Mouse (Mus musculus) hindbrain, embryonic 12.5 days (tissue): ENCODE measurements around the gene Slc38a6. TPM values are rescaled to one million over a fixed set of nuclear protein-coding genes. Genes with fewer than 3 reads are reported as not detected.

Experiments
- ATAC-seq: fragments of 200-750 bp; cut with Nextera tagmentation; 2 replicates; pipeline ENCODE4 v1.8.0; 2017; ENCODE audit warnings: moderate TSS enrichment; ENCODE audit not compliant: low FRiP score
- H3K27ac ChIP-seq: fragments of 300-500 bp; sonication (generic); 2 replicates; pipeline ENCODE4 v1.5.1; 2016; ENCODE audit warnings: mild to moderate bottlenecking
- H3K27me3 ChIP-seq: fragments of 300-500 bp; sonication (generic); 2 replicates; pipeline ENCODE4 v1.6.1; 2016; ENCODE audit warnings: mild to moderate bottlenecking
- H3K36me3 ChIP-seq: fragments of 300-500 bp; sonication (generic); 2 replicates; pipeline ENCODE4 v1.6.1; 2016; ENCODE audit warnings: mild to moderate bottlenecking
- H3K4me1 ChIP-seq: fragments of 300-500 bp; sonication (generic); 2 replicates; pipeline ENCODE4 v1.6.1; 2016
- H3K4me2 ChIP-seq: fragments of 300-500 bp; sonication (generic); replicated peaks from 2 replicates; pipeline ENCODE4 v1.6.1; 2016; ENCODE audit warnings: mild to moderate bottlenecking
- H3K4me3 ChIP-seq: fragments of 300-500 bp; sonication (generic); 2 replicates; pipeline ENCODE4 v1.5.1; 2016; ENCODE audit warnings: mild to moderate bottlenecking
- H3K9ac ChIP-seq: fragments of 300-500 bp; sonication (generic); 2 replicates; pipeline ENCODE4 v1.6.1; 2016; ENCODE audit warnings: mild to moderate bottlenecking, moderate library complexity
- H3K9me3 ChIP-seq: fragments of 300-500 bp; sonication (generic); replicated peaks from 2 replicates; pipeline ENCODE4 v1.6.1; 2016; ENCODE audit warnings: mild to moderate bottlenecking
- WGBS: fragments of 180-500 bp; shearing (Covaris S2); methylation state at CpG from one replicate; pipeline ENCODE4 v1.1.7; 2016; 5-methylcytosine and 5-hydroxymethylcytosine counted together
- polyA plus RNA-seq: library from polyadenylated mRNA; unstranded; fragments of >200 nt; fragmentation: Nextera tagmentation; extraction: Ambion mirVana; gene quantifications from 2 replicates; pipeline ENCODE4 v1.2.1, GENCODE M21; 2016

Gene Slc38a6
- polyA plus RNA-seq, 1 experiment from 2014 or later: 12.1 TPM

DNA sequence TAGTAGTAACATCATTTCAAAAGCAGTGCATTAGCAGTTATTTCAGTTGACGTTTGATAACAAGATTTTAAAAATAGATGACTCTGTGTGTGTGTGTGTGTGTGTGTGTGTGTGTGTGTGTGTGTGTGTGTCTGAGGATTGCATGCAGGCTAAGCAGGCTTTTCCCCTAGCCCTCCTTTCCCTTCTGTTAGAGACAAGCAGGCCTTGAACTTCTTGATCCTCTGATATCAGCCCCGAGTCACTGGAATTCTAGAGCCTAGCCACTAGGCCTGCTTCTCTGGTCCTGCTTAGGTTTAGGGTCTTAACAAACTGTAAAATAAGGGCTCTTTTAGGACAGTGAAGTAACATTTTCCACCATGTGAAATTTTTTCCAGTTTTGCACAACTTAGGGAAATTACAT is 38.6 kb downstream of the Slc38a6 start:
- Histone ChIP-seq H3K9me3 (no peaks in the 10 kb centered on the region), H3K4me1 (peaks cover 8% of the 10 kb centered on the region; the same call in 1 of the 2 replicates), H3K27me3 (no peaks in the 10 kb centered on the region), H3K4me3 (no peak overlapping the region), H3K27ac (no peak overlapping the region), H3K9ac (no peak overlapping the region), H3K4me2 (no peak overlapping the region), H3K36me3 (no peaks in the 10 kb centered on the region)
- no peak for ATAC-seq
- 58% methylated on average over 2 of the region's 2 CpGs for WGBS

DNA sequence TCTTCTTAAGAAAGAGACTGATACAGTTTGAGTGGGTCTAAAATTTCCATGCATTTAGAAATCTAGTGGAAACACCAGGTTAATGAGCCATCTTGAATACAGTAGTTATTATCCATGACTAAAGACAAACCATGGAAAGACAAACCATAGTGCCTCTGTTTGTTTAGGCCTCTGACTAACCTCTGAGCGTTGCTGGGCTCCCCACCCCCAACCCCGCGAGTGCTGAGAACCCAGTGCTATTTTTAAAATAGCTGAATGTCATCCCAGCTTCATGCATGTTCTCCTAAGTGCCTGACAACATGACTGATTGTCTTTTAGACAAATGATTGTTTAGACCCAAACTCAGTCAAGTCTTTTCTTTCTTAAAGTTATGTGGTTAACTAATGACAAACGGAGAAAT is 39.0 kb downstream of the Slc38a6 start:
- no peaks in the 10 kb centered on the region for H3K27me3 ChIP-seq
- H3K4me1 ChIP-seq: peaks cover 8% of the 10 kb centered on the region; the same call in 1 of the 2 replicates
- H3K4me2 ChIP-seq: no peak overlapping the region
- no peak for ATAC-seq
- H3K27ac ChIP-seq: no peak overlapping the region
- no peaks in the 10 kb centered on the region for H3K9me3 ChIP-seq
- no peaks in the 10 kb centered on the region for H3K36me3 ChIP-seq
- WGBS: 28% methylated on average over 4 of the region's 4 CpGs
- H3K4me3 ChIP-seq: no peak overlapping the region
- H3K9ac ChIP-seq: no peak overlapping the region

DNA sequence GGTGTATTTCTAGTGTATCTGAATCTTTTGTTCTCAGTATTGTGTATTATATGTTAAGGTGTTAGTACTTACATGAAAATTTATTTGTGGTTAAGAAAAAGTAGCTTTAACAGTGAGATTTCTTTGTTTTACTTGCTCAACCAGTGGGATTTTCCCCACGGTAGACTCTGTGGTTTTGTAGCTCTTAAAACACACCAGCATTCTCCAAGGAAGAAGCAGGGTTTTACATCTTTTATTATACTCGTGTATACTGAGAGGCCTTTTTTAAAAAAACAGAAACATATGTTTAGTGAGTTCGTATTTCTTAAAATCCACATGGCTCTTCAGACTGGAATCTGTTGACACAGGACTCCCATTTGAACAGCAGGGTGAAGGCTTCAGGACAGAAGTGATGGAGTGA is 40.8 kb downstream of the Slc38a6 start:
- Histone ChIP-seq H3K4me1 (peaks cover 6% of the 10 kb centered on the region; the same call in 1 of the 2 replicates), H3K9ac (no peak overlapping the region), H3K36me3 (no peaks in the 10 kb centered on the region), H3K27ac (no peak overlapping the region), H3K9me3 (no peaks in the 10 kb centered on the region), H3K27me3 (no peaks in the 10 kb centered on the region), H3K4me3 (no peak overlapping the region), H3K4me2 (no peak overlapping the region)
- 63% methylated on average over 3 of the region's 3 CpGs for WGBS
- ATAC-seq: no peak

DNA sequence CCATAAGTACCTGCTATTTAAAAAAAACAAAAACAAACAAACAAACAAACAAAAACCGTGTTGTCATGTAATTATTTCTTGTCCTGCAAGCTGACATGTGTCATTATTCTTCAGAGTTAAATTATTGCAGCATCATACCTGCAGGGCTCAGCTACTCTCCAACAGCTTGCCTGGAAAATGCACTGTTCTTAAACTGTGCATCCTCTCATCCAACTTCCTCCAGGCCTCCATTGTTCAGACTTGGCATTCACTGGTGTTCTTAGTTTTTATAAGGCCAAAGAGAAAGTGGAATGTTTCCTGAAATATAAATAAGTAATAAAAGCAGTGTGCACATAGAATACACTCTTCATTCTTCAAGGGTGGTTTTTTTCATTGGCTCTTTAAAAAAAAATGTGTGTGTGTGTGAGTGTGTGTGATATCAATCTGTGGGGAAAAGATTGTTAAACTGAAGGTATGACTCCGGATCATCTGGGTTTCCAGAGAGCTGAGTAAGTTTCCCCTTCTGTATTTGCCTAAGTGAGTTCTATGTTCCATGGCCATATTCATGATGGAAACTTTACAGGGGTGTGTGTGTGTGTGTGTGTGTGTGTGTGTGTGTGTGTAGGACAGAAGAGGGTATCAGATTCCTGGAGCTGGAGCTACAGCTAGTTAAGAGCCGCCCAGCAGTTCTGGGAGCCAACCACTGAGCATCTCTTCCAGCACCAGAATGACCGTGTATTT is 42.0 kb downstream of the Slc38a6 start:
- H3K27me3 ChIP-seq: no peaks in the 10 kb centered on the region
- no peak overlapping the region for H3K4me3 ChIP-seq
- no peaks in the 10 kb centered on the region for H3K9me3 ChIP-seq
- WGBS: 85% methylated on average over 4 of the region's 4 CpGs
- no peak overlapping the region for H3K4me2 ChIP-seq
- H3K36me3 ChIP-seq: no peaks in the 10 kb centered on the region
- no peak for ATAC-seq
- peaks cover 3% of the 10 kb centered on the region; the same call in 1 of the 2 replicates for H3K4me1 ChIP-seq
- H3K27ac ChIP-seq: no peak overlapping the region
- no peak overlapping the region for H3K9ac ChIP-seq

DNA sequence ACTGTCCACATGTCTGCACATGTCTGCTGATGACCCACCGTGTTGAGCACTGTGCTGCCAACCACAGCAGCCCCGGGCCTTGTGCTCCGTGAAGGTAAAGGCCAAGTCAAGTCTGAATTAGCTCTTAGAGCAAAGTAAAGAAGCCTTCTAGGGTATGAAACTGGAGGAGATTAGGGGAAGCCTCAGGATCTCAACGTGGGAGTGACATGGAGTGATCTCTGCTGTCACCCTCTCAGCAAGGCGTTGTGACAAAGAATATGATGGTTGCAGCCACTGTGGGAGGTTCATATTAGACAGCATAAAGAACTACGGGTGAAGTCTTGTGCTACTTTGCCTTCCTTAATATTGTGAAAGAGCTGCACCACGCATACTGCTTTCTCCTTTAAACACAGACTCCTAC is 43.7 kb downstream of the Slc38a6 start:
- Histone ChIP-seq H3K4me3 (no peak overlapping the region), H3K4me1 (peaks cover 12% of the 10 kb centered on the region), H3K9me3 (no peaks in the 10 kb centered on the region), H3K27ac (no peak overlapping the region), H3K27me3 (no peaks in the 10 kb centered on the region), H3K4me2 (no peak overlapping the region), H3K9ac (no peak overlapping the region), H3K36me3 (no peaks in the 10 kb centered on the region)
- WGBS: 77% methylated on average over 7 of the region's 7 CpGs
- ATAC-seq: no peak

DNA sequence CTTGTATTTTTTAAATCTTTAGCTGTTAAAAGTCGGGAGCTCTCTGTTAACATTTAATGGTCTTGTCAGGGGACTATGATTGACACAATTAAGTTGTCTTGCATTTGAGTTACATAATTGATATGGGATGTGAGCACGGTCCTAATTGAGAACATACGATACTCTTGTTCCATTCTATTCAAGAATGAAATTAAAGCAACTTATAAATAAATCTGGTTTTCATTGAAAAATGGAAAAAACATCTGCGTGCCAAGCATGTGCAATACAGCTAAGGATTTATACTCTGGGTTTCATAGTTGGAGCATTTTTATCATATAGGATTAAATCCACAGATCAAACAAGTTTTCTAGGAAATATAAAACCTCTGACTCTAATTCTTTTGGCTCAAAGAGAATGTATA is 46.1 kb downstream of the Slc38a6 start:
- peaks cover 9% of the 10 kb centered on the region for H3K4me1 ChIP-seq

DNA sequence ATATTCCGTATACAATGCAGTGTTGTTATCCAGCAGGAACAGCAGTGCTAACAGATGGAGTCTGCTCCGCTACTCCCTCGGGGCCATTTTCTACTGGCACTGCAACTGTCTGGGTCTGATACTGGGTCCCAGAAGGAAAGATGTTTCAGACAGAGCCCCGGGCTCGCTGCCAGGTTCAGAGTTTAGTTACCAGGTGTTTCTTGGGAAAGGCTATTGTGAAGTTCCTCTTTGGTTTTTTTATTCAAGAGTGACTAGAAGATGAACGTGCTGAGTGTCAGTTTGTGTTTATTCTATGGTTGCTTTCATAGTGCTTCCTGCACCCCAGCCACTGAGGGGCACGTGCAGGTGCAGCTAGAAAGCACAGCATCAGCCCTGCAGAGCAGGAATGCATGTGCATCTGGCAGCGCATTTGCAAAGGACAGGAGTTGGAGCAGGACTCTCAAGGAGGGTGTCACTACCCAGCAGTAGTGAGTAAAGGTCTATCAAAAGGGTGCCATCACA is 47.5 kb downstream of the Slc38a6 start:
- H3K4me2 ChIP-seq: no peak overlapping the region
- H3K36me3 ChIP-seq: no peaks in the 10 kb centered on the region
- no peak overlapping the region for H3K4me3 ChIP-seq
- peaks cover 9% of the 10 kb centered on the region for H3K4me1 ChIP-seq
- H3K9me3 ChIP-seq: no peaks in the 10 kb centered on the region
- ATAC-seq: peak; percentile 69
- H3K27ac ChIP-seq: peak overlapping the region; percentile 40
- WGBS: 59% methylated on average over 8 of the region's 8 CpGs
- H3K9ac ChIP-seq: no peak overlapping the region
- no peaks in the 10 kb centered on the region for H3K27me3 ChIP-seq

More for the DNA sequence above, 46.1 kb downstream of the Slc38a6 start:
- no peak overlapping the region for H3K4me2 ChIP-seq
- H3K9ac ChIP-seq: no peak overlapping the region
- WGBS: 75% methylated on average over 4 of the region's 4 CpGs
- no peaks in the 10 kb centered on the region for H3K9me3 ChIP-seq
- no peaks in the 10 kb centered on the region for H3K36me3 ChIP-seq
- H3K4me3 ChIP-seq: no peak overlapping the region
- H3K27me3 ChIP-seq: no peaks in the 10 kb centered on the region
- no peak for ATAC-seq
- no peak overlapping the region for H3K27ac ChIP-seq

DNA sequence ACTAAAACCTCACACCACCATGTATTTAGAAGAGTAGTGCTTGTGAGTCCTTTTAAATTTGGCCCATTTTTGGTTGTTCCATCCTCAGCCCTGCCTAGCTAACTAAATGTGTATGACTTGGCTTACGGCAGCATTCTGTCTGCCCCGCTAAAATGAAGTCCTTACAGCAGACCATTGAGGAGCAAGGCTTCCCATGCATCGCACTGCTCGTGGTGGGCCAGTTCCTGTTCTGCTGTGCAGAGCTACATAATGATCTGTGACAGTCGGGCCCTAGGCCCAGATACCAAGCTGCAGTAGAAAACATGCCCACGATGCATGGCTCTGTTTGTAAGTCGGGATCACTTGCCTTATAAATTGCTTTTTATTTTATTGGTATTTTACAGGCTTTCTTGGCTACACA is 50.5 kb downstream of the Slc38a6 start:
- H3K36me3 ChIP-seq: no peaks in the 10 kb centered on the region
- WGBS: 86% methylated on average over 7 of the region's 7 CpGs
- peaks cover 22% of the 10 kb centered on the region for H3K4me1 ChIP-seq

DNA sequence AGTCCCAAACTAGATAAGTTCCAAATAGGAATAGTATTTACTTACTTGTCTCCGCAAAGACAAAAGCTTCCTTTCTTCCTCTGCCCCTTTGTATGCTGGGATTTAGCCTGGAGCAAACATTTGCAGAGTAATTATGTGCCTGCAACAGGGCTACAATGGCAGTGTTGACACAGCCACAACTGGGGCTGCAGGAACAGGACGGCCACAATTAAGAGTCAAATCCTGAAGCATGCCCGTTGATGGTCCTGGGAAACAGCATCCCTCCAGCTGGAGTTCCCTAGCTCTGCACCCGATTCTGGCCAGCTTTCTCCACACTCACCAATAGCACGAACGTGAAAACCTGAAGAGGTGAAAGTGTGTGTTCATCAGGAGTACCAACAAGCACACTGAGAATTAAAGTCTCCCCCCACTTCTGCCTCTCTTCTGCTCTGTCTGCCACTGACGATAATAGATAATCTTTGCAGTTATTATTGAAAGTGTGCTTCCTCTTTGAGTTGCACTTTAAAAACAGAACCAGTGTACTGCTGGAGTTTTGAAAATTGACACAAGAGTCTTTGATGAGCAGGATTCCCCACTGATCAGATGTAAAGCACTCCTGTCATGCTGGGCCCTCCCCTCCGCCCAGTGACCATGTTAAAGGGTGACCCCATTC is 54.2 kb downstream of the Slc38a6 start:
- no peaks in the 10 kb centered on the region for H3K27me3 ChIP-seq
- H3K36me3 ChIP-seq: peaks cover 7% of the 10 kb centered on the region; the same call in 1 of the 2 replicates
- H3K4me2 ChIP-seq: no peak overlapping the region
- no peaks in the 10 kb centered on the region for H3K9me3 ChIP-seq
- peak; percentile 72 for ATAC-seq
- 0 out of 2 replicates have a peak overlapping the region, but pooled peaks have one; percentile 41 for H3K27ac ChIP-seq
- peaks cover 15% of the 10 kb centered on the region for H3K4me1 ChIP-seq
- WGBS: 15% methylated on average over 8 of the region's 8 CpGs
- no peak overlapping the region for H3K9ac ChIP-seq
- no peak overlapping the region for H3K4me3 ChIP-seq

More for the DNA sequence above, 50.5 kb downstream of the Slc38a6 start:
- no peaks in the 10 kb centered on the region for H3K27me3 ChIP-seq
- no peaks in the 10 kb centered on the region for H3K9me3 ChIP-seq
- no peak overlapping the region for H3K27ac ChIP-seq
- no peak overlapping the region for H3K4me3 ChIP-seq
- H3K4me2 ChIP-seq: no peak overlapping the region
- no peak for ATAC-seq
- H3K9ac ChIP-seq: no peak overlapping the region

DNA sequence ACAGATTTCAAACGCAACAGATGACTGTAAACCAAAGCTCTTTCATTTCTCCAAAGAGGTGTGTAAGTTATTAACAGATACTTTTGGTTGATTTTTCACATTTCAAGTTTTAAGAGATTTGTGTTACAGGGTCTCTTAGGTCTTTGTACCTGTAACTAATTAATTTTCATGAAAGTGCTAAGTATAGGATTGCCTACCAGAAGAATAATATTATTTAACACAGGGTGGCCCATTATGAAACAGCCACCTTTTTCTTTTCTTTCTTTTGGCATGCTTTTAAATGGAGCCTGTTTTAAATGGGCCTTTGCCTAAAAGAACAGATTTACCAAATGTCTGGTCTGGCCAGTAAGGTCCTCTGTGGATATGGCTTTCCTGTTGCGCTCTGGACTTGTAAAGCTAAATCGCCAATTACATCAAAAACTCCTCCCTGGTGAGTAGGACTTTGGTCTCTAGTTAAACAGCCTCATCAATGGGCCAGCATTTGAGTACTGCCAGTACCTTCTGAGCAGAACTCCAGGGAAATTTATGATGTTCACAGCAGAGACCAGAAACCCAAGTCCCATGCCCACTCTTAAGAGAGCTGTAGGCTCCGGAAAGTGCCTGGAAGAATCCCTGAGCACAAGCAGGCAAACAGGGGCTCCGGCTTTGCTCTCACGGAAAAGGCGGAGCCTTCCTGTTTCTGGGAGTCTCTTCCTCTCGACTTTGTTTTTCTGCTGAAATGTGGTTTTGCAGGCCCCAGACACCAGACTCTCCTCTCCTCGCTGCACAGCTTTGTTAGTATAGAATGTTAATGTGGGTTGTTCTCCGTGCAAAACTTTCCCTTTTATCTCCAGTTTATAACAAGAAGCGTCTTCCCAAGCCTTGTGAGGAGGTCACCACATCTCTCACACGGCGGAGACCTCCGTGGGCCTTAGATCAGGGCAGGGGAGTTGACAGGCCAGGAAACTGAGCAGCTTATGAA is 55.4 kb downstream of the Slc38a6 start:
- Histone ChIP-seq H3K9me3 (no peaks in the 10 kb centered on the region), H3K4me2 (no peak overlapping the region), H3K4me1 (peaks cover 15% of the 10 kb centered on the region), H3K36me3 (peaks cover 7% of the 10 kb centered on the region; the same call in 1 of the 2 replicates), H3K9ac (no peak overlapping the region), H3K27me3 (no peaks in the 10 kb centered on the region), H3K27ac (peak overlapping the region; percentile 26; the same call in 1 of the 2 replicates), H3K4me3 (no peak overlapping the region)
- no peak for ATAC-seq
- WGBS: 54% methylated on average over 14 of the region's 14 CpGs

DNA sequence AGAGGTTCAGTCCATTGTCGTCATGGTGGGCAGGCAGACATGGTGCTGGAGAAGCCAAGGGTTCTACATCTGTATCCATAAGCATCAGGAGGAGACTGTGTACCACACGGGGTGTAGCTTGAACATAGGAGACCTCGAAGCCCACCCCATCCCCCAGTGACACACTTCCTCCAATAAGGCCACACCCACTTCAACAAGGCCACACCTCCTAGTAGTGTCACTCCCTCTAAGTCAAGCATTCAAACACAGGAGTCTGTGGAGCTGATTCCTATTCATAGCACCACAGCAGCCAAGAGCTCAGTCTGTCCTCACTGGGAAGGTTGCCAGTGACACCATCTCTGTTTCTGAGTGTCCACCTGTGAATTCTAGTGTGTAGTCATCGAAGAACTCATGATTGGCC is 57.7 kb downstream of the Slc38a6 start:
- Histone ChIP-seq H3K27me3 (no peaks in the 10 kb centered on the region), H3K4me3 (no peak overlapping the region), H3K4me1 (peaks cover 15% of the 10 kb centered on the region), H3K36me3 (peaks cover 7% of the 10 kb centered on the region; the same call in 1 of the 2 replicates), H3K27ac (no peak overlapping the region), H3K9ac (no peak overlapping the region), H3K4me2 (no peak overlapping the region), H3K9me3 (no peaks in the 10 kb centered on the region)
- no peak for ATAC-seq
- 97% methylated on average over 4 of the region's 4 CpGs for WGBS

DNA sequence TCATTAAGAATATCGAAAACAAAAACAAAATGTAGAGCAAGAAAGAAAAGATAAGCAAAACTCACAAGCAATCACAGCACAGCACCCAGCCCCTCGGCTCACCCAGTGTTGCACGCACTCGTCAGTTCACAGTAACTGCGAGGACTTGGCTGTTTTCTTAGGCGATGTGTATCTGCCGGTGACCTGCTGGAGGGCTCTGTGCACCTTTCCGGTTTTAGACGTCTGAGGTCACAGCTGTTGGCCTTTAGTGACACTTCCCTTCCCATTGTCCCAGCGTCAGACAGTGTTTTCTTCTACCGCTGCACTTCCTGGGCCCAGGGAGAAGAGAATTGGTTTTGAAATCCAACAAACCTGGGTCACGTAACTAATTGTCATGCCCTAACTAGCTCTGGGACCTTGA is 58.6 kb downstream of the Slc38a6 start:
- H3K27ac ChIP-seq: no peak overlapping the region

More for the DNA sequence above, 58.6 kb downstream of the Slc38a6 start:
- Histone ChIP-seq H3K4me3 (no peak overlapping the region), H3K36me3 (peaks cover 7% of the 10 kb centered on the region; the same call in 1 of the 2 replicates), H3K4me2 (no peak overlapping the region), H3K9me3 (no peaks in the 10 kb centered on the region), H3K27me3 (no peaks in the 10 kb centered on the region), H3K4me1 (peaks cover 9% of the 10 kb centered on the region), H3K9ac (no peak overlapping the region)
- no peak for ATAC-seq
- 61% methylated on average over 12 of the region's 12 CpGs for WGBS
